Mouse (Mus musculus) testis, postnatal 14 days (tissue): ENCODE results near the gene Ptrh1.

Source experiments
- DNase-seq: peaks from one replicate; pipeline ENCODE4 v3.0.0; 2021; ENCODE audit warnings: low spot score

Gene Ptrh1

GRCm38 (mm10) chr2:32775359-32776074 is at the start of gene Ptrh1, which contains the start of gene Ttc16:
TSS of gene Ptrh1 (plus strand) at chr2:32775786.
TSS of gene Ttc16 (minus strand) at chr2:32775633.
- DNase-seq, result peak; percentile 97

GRCm38 (mm10) chr2:32727435-32727834 is 48.2 kb upstream of the Ptrh1 start:
- DNase-seq, result peak; percentile 91

GRCm38 (mm10) chr2:32728463-32728862 is 47.1 kb upstream of the Ptrh1 start:
- DNase-seq, result no peak

GRCm38 (mm10) chr2:32729547-32729946 is 46.0 kb upstream of the Ptrh1 start:
- DNase-seq, result no peak

- DNase-seq, result no peak
These were observed 44.7 kb upstream of the Ptrh1 start for GRCm38 (mm10) chr2:32730854-32731253.

- no peak for DNase-seq
These were observed 43.7 kb upstream of the Ptrh1 start for GRCm38 (mm10) chr2:32731911-32732310.

GRCm38 (mm10) chr2:32732695-32733094 is 42.9 kb upstream of the Ptrh1 start:
- no peak for DNase-seq

GRCm38 (mm10) chr2:32734480-32734879 is 41.1 kb upstream of the Ptrh1 start:
- no peak for DNase-seq

- DNase-seq, result no peak
These were observed 40.7 kb upstream of the Ptrh1 start for GRCm38 (mm10) chr2:32734933-32735332.

GRCm38 (mm10) chr2:32736306-32736829 is 39.2 kb upstream of the Ptrh1 start:
- DNase-seq, result no peak

GRCm38 (mm10) chr2:32737008-32737407 is 38.6 kb upstream of the Ptrh1 start:
- DNase-seq, result no peak

- DNase-seq, result no peak
These were observed 36.3 kb upstream of the Ptrh1 start for GRCm38 (mm10) chr2:32739311-32739710.

GRCm38 (mm10) chr2:32740916-32741272 is 34.7 kb upstream of the Ptrh1 start, which contains the start of gene 6330409D20Rik:
TSS of gene 6330409D20Rik (minus strand) at chr2:32741016.
- no peak for DNase-seq

- DNase-seq, result no peak
These were observed 34.1 kb upstream of the Ptrh1 start for GRCm38 (mm10) chr2:32741273-32742172.

- DNase-seq, result no peak
These were observed 33.4 kb upstream of the Ptrh1 start for GRCm38 (mm10) chr2:32742173-32742531.

GRCm38 (mm10) chr2:32744272-32744982 is 31.2 kb upstream of the Ptrh1 start:
- no peak for DNase-seq

- no peak for DNase-seq
These were observed 26.5 kb upstream of the Ptrh1 start for GRCm38 (mm10) chr2:32749082-32749481.

GRCm38 (mm10) chr2:32750199-32750598 is 25.4 kb upstream of the Ptrh1 start:
- no peak for DNase-seq

- peak; percentile 62 for DNase-seq
These were observed 24.5 kb upstream of the Ptrh1 start for GRCm38 (mm10) chr2:32750887-32751664.

- no peak for DNase-seq
These were observed 23.9 kb upstream of the Ptrh1 start for GRCm38 (mm10) chr2:32751665-32752033.

GRCm38 (mm10) chr2:32752181-32752580 is 23.4 kb upstream of the Ptrh1 start:
- no peak for DNase-seq

GRCm38 (mm10) chr2:32756674-32757055 is 18.9 kb upstream of the Ptrh1 start:
- DNase-seq, result no peak
